Mouse (Mus musculus): ENCODE results near the gene Bicral.

Gene Bicral

DNA sequence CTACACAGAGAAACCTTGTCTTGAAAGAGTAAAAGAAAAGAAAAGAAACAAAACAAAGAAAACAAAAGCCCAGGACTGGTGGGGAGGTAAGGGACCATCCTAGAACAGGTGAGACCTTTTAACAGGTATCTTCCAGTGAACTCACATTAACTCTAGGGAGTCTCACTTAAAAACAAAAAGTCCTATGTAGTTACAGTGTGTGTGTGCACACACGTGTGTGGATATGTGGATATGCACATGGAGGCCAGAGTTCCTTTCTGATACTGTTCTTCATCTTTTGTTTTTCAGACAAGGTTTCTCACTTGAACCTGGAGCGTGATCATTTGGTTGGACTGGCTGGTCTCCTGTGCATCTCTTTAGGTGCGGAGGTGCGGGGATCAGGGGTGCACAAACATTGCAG, 107.7 kb downstream of the Bicral start:
- DNase-seq = no peak

GRCm38 (mm10) chr17:46749282-46749681, 109.0 kb downstream of the Bicral start:
- no peak for DNase-seq
